Mouse (Mus musculus): ENCODE measurements around the gene Commd7. TPM values are rescaled to one million over a fixed set of nuclear protein-coding genes. Genes with fewer than 3 reads are reported as not detected.

Commd7 gene
- polyA plus RNA-seq, 1 experiment from 2014 or later: 84.6 TPM

DNA sequence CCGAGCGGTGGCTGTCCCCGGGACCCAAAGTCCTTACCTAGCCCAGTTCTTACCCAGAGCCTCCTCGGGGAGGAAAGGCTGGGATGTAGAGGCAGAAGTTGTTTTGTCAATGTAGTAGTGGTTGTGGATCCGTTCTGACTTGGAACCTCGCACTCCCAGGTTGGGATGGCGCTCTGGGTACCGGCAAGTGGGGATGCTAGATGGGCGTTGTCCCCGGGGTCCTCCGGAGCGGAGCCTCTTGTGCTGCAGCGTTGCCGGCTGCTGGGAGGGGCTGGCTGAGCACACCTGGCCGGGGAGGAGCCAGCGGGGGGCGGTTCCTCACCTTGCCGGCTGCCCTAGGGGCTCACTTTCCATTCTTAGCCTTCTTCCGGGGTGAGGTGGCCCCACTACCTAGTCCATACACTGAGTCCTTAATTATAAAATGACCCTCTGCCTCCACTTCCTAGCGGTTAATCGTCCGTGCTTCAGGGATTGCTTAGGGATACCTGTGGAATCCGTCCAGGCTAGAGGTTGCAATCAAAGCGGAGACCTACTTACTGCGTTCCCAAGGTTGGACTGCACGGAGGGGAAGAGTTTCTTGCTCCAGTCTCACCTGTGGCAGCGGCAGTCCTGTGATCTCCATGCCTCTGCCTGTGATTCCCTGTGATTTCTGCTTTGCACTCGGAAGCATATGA lies 17.6 kb upstream of the Commd7 start:
- peak overlapping the region; percentile 74 for H3K4me3 ChIP-seq
- WGBS: 2% methylated on average over 28 of the region's 28 CpGs
- H3K9me3 ChIP-seq: no peaks in the 10 kb centered on the region
- H3K4me1 ChIP-seq (replicated peaks): peaks cover 20% of the 10 kb centered on the region
- peak; percentile 5 for ATAC-seq (ENCODE audit: low read depth)
- H3K27ac ChIP-seq (replicated peaks): no peak overlapping the region
- peak overlapping the region; percentile 85 for H3K9ac ChIP-seq
- H3K36me3 ChIP-seq: no peaks in the 10 kb centered on the region
- H3K27me3 ChIP-seq: peaks cover 15% of the 10 kb centered on the region
- H3K4me2 ChIP-seq: peak overlapping the region; percentile 94

DNA sequence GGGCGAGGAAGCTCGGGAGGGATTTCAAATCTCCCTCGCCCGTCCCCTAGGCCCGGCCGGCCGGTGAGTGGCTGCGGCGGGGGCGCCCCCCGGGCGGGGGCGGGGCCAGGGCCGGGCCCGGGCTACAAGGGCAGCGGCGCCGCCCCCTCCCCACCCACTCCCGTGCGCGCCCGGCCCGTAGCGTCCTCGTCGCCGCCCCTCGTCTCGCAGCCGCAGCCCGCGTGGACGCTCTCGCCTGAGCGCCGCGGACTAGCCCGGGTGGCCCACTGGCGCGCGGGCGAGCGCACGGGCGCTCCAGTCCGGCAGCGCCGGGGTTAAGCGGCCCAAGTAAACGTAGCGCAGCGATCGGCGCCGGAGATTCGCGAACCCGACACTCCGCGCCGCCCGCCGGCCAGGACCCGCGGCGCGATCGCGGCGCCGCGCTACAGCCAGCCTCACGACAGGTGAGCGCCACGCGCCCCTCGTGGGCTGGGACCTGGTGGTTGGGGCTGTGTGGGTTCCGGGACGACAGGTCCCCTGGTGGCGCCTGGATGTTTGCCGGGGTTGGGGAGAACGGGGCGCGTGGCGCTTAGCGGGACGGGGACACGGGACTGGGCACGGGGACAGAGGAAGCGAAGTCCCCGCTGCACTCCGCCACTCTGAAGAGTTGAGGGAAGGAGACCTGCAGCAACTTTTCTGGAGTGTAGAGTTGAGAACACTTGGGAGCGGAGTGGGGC lies 16.9 kb upstream of the Commd7 start, which contains the start of gene Dnmt3b:
Dnmt3b (plus strand) TSS at position 153 of the 716 bp plus-strand sequence.
- peak; percentile 89 for ATAC-seq (ENCODE audit: low read depth)
- Histone ChIP-seq H3K4me1 (replicated peaks) (peaks cover 20% of the 10 kb centered on the region), H3K36me3 (no peaks in the 10 kb centered on the region), H3K9me3 (no peaks in the 10 kb centered on the region), H3K27me3 (peaks cover 15% of the 10 kb centered on the region), H3K4me2 (peak within 1 kb of the TSS; percentile 94), H3K4me3 (peak within 1 kb of the TSS; percentile 74), H3K9ac (peak within 1 kb of the TSS; percentile 85), H3K27ac (replicated peaks) (peak within 1 kb of the TSS; percentile 46; the same call in 1 of the 2 replicates)
- under 1% methylated on average over 92 of the region's 93 CpGs for WGBS

DNA sequence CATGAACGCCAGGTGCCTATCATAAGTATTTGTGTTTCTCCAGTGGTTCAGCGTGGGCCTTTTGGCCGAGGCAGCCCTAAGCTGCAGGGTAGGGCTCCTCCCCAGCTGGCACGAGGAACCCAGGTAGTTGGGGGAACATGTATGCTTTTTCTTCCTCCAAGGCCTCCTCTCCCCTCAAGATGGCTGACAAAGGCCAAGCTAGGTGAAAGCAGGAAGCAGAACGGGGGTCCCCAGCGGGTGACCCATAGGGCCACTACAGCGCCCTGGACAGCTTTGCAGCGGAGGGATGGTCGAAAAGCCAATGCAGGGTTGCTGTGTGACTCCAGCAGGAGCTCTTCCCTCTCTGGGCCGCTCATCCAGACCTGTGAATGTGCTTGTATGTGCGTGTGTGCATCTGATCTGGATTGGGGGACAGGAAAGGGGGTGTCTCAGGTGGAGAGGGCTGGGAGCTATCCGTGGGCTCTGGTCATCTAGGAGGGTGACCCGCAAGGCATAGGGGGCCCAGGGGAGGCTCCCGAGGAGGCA lies 16.3 kb upstream of the Commd7 start:
- Histone ChIP-seq H3K27me3 (peaks cover 15% of the 10 kb centered on the region), H3K4me3 (peak overlapping the region; percentile 74), H3K27ac (replicated peaks) (peak overlapping the region; percentile 46; the same call in 1 of the 2 replicates), H3K4me2 (peak overlapping the region; percentile 94), H3K4me1 (replicated peaks) (peaks cover 20% of the 10 kb centered on the region), H3K9ac (peak overlapping the region; percentile 85), H3K9me3 (no peaks in the 10 kb centered on the region), H3K36me3 (no peaks in the 10 kb centered on the region)
- 23% methylated on average over 14 of the region's 14 CpGs for WGBS
- ATAC-seq (ENCODE audit: low read depth): peak; percentile 74

DNA sequence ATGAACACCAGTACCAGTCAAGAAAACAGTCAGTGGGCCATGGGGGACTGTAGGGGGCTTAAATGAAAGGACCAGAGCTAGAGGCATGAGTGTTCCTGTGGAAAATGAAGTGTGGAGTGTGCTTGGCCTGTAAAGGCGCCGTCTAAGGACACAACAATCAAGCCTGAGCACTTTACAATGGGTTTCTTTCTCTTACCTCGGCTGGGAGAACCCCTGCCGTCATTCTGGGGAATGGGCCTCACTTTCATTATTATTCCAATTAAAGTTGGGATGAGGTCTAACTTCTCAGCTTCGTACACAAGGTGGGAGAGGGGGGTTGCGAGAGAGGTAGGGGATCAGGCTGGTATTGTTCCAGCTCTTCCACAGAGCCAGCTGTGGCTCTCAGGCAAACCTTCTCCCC lies 10.4 kb upstream of the Commd7 start:
- Histone ChIP-seq H3K4me2 (no peak overlapping the region), H3K9ac (no peak overlapping the region), H3K36me3 (no peaks in the 10 kb centered on the region), H3K4me3 (no peak overlapping the region), H3K4me1 (replicated peaks) (no peaks in the 10 kb centered on the region), H3K27me3 (no peaks in the 10 kb centered on the region), H3K27ac (replicated peaks) (no peak overlapping the region), H3K9me3 (no peaks in the 10 kb centered on the region)
- WGBS: 21% methylated on average over 6 of the region's 6 CpGs
- ATAC-seq (ENCODE audit: low read depth): no peak

DNA sequence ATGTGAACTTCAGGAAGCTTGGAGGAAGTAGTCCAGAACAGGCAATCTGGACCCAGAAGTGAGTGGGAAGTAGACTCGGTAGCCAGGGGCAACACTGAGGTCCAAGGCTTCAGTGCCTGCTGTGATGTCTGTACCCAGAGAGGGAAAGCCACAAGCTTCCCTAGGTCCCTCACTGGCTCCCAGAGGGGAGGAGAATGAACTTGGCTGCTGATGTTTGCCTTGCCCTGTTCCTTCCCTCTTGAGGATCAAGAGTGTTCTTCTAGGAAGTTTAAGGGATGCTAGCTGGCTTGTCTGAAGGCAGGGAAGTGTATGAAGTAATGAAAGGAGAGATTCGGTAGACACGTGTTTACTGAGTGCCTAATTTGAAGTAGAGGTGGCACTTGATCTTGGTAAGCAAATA lies 9.9 kb upstream of the Commd7 start:
- no peaks in the 10 kb centered on the region for H3K27me3 ChIP-seq
- no peak overlapping the region for H3K9ac ChIP-seq
- ATAC-seq (ENCODE audit: low read depth): no peak
- no peak overlapping the region for H3K4me2 ChIP-seq
- WGBS: 29% methylated on average over 3 of the region's 3 CpGs
- H3K36me3 ChIP-seq: no peaks in the 10 kb centered on the region
- H3K4me3 ChIP-seq: no peak overlapping the region
- H3K27ac ChIP-seq (replicated peaks): no peak overlapping the region
- H3K9me3 ChIP-seq: no peaks in the 10 kb centered on the region
- H3K4me1 ChIP-seq (replicated peaks): no peaks in the 10 kb centered on the region

DNA sequence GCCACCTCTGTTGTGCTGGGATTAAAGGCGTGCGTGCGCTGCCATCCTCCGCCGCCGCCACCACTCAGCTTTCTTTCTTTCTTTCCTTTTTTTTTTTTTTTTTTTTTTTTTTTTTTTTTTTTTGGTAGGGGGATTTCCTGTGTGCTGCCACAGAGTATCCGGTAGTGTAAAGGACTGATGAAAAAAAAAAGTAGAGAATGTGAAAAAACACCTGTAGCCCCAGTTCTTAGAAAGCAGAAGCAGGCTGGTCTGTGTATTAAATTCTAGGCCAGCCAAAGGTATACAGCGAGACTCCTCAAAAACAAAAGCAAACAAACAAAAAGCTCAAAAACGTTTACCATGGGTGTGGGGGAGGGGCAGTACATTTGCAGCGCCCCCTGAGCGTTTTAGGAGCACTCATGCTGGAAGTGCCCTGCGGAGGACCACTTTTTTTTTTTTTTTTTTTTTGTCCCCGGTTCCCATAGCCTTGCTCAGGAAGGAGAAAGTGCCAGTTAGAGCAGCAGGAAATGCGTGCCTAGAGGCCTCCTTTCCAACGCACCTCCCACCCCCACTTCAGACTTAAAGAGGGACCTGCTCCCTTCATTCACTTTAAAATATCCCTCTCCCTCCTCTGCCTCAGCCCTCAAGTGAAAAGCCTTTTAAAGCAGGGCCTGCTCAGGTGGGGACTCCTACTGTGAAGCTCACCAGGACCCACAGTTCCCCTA lies 6.5 kb upstream of the Commd7 start:
- Histone ChIP-seq H3K27me3 (no peaks in the 10 kb centered on the region), H3K36me3 (no peaks in the 10 kb centered on the region), H3K4me3 (no peak overlapping the region), H3K4me2 (no peak overlapping the region), H3K9me3 (no peaks in the 10 kb centered on the region), H3K4me1 (replicated peaks) (no peaks in the 10 kb centered on the region), H3K9ac (no peak overlapping the region), H3K27ac (replicated peaks) (no peak overlapping the region)
- WGBS: 23% methylated on average over 15 of the region's 15 CpGs
- ATAC-seq (ENCODE audit: low read depth): no peak

DNA sequence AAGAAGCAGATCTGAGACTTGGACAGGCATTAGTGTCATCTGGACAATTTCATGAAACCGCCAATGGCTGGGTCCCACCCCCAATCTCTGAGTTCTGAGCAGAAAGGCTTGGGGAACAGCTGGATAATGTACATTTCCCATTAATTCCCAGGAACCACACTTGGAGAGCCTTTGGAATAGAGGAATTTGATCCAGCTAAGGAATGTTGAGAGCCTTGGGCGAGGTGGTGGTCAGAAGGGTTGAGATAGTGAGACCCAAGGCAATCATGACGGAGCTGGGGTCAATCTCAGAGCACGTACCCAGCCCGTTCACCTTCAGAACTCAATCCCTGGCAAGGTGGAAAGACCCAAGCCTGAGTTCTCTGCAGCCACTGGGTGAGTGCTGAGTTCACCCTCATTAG lies 678 bp upstream of the Commd7 start:
- ATAC-seq (ENCODE audit: low read depth): no peak

DNA sequence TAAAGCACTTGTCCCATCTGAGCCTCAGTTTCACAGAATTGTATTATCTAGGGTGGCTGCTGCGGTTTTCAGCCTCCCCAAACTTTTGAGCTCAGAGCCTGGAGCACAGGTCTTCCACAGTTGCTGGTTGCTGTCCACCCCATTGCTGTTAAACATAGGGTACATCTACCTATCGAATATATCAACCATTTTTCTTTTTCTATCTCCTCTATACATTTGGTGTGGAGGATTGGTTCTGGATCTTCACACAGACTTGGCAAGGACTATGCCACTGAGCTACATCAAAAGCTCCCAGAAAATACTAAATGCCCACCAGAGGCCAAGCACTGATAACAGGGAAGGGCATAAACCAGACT lies 268 bp upstream of the Commd7 start:
- Histone ChIP-seq H3K9ac (peak overlapping the region; percentile 94), H3K4me1 (replicated peaks) (peaks cover 30% of the 10 kb centered on the region), H3K4me3 (peak overlapping the region; percentile 88), H3K27ac (replicated peaks) (peak overlapping the region; percentile 94), H3K9me3 (no peaks in the 10 kb centered on the region), H3K27me3 (no peaks in the 10 kb centered on the region), H3K4me2 (peak overlapping the region; percentile 70), H3K36me3 (peaks cover 13% of the 10 kb centered on the region)
- ATAC-seq (ENCODE audit: low read depth): peak; percentile 28; the same call in 1 of the 2 replicates
- 28% methylated on average over 2 of the region's 2 CpGs for WGBS

More for the DNA sequence above, 678 bp upstream of the Commd7 start:
- WGBS: 95% methylated on average over 5 of the region's 5 CpGs
- H3K27me3 ChIP-seq: no peaks in the 10 kb centered on the region
- H3K4me3 ChIP-seq: no peak overlapping the region
- H3K9me3 ChIP-seq: no peaks in the 10 kb centered on the region
- H3K4me1 ChIP-seq (replicated peaks): peaks cover 30% of the 10 kb centered on the region
- peak overlapping the region; percentile 70 for H3K4me2 ChIP-seq
- H3K9ac ChIP-seq: peak overlapping the region; percentile 94
- H3K36me3 ChIP-seq: peaks cover 9% of the 10 kb centered on the region
- H3K27ac ChIP-seq (replicated peaks): peak overlapping the region; percentile 94; the same call in 1 of the 2 replicates

DNA sequence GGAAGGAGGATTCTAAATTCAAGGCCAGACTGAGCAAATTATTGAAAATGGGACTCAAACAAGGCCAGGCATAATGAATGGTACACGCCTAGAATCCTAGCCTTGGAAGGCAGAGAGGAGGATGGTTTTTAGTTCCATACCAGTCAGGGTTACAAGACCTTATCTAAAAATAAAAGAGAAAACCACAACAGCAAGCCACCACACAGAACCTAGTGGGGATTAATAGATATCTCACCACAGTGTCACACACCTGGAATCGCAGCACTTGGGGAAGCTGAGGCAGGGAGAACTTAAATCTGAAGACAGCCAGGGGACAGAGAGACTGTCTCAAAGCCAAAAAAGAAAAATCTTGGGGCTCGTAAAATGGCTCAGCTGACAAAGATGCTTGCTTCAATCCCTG lies 1.6 kb downstream of the Commd7 start:
- peaks cover 30% of the 10 kb centered on the region for H3K4me1 ChIP-seq (replicated peaks)
- no peak overlapping the region for H3K4me2 ChIP-seq
- no peaks in the 10 kb centered on the region for H3K27me3 ChIP-seq
- WGBS: 90% methylated on average over 3 of the region's 3 CpGs
- H3K9me3 ChIP-seq: no peaks in the 10 kb centered on the region
- no peak overlapping the region for H3K27ac ChIP-seq (replicated peaks)
- ATAC-seq (ENCODE audit: low read depth): no peak
- H3K4me3 ChIP-seq: no peak overlapping the region
- peaks cover 30% of the 10 kb centered on the region for H3K36me3 ChIP-seq
- H3K9ac ChIP-seq: peak overlapping the region; percentile 31; the same call in 1 of the 2 replicates

DNA sequence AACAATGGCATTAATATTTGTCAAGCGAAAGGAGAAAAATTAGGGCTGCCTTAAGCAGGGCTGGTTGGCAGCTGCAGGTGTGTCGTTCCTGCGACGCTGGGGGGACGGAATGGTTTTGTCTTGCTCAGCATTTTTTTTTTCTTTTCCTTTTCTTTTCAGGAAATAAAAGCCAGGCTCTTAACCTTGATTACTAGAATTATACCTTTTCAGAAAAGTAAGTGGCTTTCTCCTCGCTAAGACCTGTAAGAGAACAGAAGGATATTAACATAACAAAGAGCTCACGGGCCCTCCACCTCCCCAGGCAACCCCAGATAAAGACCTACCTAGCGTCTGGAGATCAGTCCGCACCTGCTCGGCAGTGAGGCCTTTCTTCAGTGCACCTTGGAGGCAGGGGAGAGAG lies 10.1 kb downstream of the Commd7 start:
- H3K9ac ChIP-seq: no peak overlapping the region

DNA sequence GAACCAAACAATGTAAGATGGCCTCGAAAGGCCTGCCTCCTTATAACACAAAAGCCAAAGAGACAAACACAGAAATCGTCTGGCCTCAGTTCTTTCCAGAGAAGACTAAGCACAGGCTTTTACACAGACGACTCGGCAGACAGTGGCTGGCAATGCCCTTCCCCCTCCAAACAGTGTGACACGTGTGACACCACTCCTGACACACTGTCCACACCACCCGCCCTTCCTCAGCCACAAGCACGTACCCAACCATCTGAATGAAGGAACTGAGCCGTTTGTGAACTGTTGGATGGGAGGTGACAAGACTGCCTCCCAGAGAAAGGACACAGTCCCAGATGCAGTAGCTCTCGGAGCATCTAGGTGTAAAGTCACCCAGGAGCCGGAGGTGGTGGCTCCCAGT lies 13.7 kb downstream of the Commd7 start:
- Histone ChIP-seq H3K36me3 (peaks cover 80% of the 10 kb centered on the region), H3K9me3 (no peaks in the 10 kb centered on the region), H3K9ac (no peak overlapping the region), H3K4me1 (replicated peaks) (no peaks in the 10 kb centered on the region), H3K27me3 (no peaks in the 10 kb centered on the region), H3K27ac (replicated peaks) (no peak overlapping the region), H3K4me2 (no peak overlapping the region), H3K4me3 (no peak overlapping the region)
- 87% methylated on average over 10 of the region's 10 CpGs for WGBS
- no peak for ATAC-seq (ENCODE audit: low read depth)

More for the DNA sequence above, 10.1 kb downstream of the Commd7 start:
- H3K27ac ChIP-seq (replicated peaks): no peak overlapping the region
- H3K4me3 ChIP-seq: no peak overlapping the region
- peaks cover 96% of the 10 kb centered on the region for H3K36me3 ChIP-seq
- no peak overlapping the region for H3K4me2 ChIP-seq
- H3K9me3 ChIP-seq: no peaks in the 10 kb centered on the region
- no peaks in the 10 kb centered on the region for H3K27me3 ChIP-seq
- no peaks in the 10 kb centered on the region for H3K4me1 ChIP-seq (replicated peaks)
- no peak for ATAC-seq (ENCODE audit: low read depth)
- 55% methylated on average over 10 of the region's 10 CpGs for whole genome bisulfite sequencing

DNA sequence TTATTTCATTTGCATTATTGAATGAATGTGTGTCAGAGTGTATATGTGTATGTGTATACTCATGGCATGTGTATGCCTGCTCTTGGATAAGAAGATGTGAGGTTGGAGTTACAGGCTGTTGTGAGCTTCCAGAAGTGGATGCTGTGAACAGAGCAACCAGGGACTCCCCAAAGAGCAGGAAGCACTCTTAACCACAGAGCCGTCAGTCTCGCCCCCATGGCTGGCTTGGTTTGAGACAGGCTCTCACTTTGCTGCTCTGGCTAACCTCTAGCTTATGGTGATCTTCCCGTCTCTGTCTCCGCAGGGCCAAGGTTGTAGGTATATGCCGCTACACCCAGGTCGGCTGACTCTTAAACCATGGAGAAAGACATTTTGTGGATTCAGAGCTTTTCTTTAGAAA lies 14.1 kb downstream of the Commd7 start:
- WGBS: 92% methylated on average over 6 of the region's 6 CpGs
- Histone ChIP-seq H3K9me3 (no peaks in the 10 kb centered on the region), H3K27ac (replicated peaks) (no peak overlapping the region), H3K4me3 (no peak overlapping the region), H3K27me3 (no peaks in the 10 kb centered on the region), H3K4me1 (replicated peaks) (no peaks in the 10 kb centered on the region), H3K9ac (no peak overlapping the region), H3K36me3 (peaks cover 76% of the 10 kb centered on the region), H3K4me2 (no peak overlapping the region)
- no peak for ATAC-seq (ENCODE audit: low read depth)

Data from neural tube, embryonic 13.5 days (tissue).